Mouse (Mus musculus) mesoderm, embryonic 11.5 days (tissue): Measurements from ENCODE around the gene Idnk.
A peak's percentile ranks its signal among the peaks of the same experiment; 100 is the strongest.
"Not testable (repeated sequence)": the region's sequence is repeated elsewhere in the genome, so short reads cannot be mapped to it uniquely, and the experiment has no call there.

Source experiments
- DNase-seq: peaks from one replicate; pipeline ENCODE4 v3.0.0-alpha.2; 2012; ENCODE audit warnings: low read depth, low spot score

Gene Idnk

DNA sequence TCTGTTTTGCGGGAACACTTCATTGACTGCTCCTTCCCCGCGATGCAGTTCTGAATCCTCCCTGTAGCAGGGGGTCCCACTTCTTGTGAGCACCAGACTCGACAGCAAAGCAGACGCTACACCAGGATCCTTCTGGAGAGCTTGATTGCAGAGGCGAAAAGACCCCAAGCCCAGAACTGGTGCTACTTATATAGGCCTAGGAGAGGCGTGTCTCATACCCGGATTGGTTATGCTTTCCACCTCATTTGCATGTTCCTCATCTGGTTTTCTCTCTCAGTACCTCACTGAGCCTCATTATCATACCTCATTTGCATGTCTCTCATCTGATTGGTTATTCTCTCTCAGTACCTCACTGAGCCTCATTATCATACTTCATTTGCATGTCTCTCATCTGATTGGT, 10.8 kb upstream of the Idnk start:
- DNase-seq: not testable (repeated sequence)

DNA sequence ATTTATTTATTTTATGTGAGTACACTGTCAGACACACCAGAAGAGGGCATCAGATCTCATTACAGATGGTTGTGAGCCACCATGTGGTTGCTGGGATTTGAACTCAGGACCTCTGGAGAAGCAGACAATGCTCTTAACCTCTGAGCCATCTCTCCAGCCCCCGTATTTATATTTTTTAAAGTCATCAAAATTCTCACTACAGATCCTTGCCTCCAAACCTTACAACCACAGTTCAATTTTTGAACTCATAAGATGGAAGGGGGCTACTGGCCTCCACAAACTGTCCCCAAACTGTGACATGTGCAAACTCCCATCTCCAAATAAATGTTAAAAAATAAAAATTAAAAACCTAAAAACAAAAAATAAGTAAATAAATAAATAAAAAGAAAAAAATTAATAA, 9.7 kb upstream of the Idnk start:
- DNase-seq: no peak

DNA sequence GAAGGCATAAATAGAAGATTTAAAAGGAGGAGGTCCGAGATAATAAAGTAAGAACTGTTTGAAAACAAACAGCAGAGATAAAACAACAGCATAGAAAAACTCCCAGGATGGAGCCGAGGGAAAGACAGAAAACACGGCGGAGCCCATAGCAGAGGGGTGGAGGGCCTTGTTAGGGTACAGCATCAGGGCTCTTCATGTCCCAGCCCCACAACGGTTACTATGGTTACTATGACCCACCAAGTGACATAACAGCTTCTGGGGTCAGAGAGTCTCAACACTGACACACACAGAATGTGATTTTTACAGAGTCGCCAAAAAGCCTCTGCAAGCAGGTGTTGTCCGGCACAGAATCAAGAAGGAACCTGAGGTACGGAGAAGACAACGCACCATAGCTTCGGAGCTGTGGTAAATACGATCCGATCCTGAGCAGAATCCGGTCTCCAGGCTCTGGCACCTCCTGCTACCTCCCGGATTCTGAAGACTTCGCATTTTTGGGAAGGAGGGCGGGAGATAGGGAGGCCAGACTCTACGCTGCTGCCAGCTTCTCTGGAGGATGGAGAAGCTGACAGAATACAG, 9.1 kb upstream of the Idnk start:
- DNase-seq: peak; percentile 85

DNA sequence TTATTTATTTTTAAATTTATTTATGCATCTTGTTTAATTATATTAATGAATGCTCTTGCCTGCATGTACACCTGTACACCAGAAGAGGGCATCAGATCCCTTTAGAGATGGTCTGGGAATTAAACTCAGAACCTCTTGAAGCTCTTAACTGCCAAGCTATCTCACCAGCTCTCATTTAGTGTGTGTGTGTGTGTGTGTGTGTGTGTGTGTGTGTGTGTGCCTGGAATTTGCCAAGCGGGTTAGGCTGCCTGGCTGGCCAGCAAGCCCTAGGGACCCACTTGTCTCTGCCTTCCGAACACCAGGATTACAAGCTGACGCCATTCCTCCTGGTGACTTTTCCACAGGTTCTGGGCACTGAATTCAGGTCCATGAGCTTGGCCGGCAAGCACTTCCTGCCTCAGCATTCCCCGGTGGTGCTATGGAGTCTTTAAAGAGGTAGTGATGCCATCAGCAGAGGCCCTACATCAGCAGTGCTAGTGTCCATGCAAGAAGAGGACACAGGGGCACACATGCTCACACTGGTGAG, 8.4 kb upstream of the Idnk start:
- peak; percentile 37 for DNase-seq

DNA sequence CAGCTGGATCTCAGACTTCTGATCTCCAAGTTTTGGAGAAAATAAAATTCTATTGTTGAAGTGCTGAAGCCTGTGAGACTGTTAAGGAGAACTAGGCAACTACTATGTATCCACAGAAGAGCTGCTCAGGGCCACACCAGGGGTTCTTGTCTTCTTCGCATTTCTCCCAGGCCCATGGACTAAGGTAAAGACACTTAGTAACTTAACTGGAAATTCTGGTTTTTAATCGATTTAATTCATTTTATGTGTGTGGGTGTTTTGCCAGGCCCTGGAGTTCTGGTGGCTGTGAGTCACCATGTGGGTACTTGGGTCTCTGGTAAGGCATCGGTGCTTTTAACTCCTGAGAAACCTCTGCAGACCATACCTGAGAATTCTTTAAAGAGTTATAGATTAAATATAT, 7.8 kb upstream of the Idnk start:
- DNase-seq: no peak

DNA sequence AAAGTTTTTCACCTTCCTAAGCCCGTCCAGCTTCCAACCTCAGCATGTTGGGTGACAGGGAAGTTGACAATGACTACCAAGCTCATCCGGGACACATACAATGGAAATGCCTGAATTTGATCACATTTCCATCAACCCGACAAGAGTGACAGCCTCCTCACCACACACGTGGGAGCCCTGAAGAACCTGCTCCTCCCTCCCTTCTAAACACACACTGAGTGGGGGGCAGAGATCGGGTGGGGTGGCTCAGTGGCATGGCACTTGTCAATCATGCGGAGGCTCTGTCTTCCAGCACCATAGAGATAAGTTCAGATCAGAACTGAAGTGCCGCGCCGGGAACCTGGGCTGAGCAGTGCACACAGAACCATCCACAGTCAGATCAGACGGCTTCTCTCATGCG, 7.0 kb upstream of the Idnk start:
- no peak for DNase-seq

DNA sequence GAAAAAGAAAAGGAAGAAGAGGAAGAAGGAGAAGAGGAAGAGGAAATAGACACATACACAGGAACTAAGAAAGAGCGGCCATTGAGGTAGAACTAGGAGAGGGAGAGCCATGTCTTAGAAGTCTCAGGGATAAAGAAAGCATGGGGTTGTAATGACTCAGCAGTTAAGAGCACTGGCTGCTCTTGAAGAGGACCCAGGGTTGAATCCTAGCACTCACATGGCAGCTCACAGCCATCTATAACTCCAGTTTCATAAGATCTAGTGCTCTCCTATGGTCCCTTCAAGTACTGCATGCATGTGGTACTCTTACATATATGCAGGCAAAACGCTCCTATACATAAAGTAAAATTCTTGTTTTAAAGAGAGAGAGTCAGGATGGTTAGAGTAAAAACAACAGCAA, 1.4 kb upstream of the Idnk start:
- DNase-seq: no peak

DNA sequence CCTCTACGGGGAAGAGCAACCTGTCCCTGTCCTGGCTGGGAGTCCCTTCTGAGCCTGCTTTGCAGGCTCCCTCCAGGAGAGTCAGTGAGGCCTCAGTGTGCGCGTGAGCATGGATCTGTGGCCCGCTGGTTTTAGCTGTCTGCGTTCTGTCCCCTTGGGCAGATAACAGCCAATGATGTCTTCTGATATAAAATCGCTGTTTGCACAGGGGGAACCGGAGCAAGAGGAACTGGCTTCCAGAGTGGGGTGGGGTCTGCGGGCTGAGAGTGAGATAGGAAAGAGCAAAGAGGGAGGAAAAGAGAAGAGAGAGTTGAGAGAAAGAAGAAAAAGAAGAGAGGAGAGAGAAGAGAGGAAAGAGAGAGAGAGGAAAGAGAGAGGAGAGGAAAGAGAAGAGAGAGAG, 413 bp upstream of the Idnk start:
- DNase-seq: no peak

DNA sequence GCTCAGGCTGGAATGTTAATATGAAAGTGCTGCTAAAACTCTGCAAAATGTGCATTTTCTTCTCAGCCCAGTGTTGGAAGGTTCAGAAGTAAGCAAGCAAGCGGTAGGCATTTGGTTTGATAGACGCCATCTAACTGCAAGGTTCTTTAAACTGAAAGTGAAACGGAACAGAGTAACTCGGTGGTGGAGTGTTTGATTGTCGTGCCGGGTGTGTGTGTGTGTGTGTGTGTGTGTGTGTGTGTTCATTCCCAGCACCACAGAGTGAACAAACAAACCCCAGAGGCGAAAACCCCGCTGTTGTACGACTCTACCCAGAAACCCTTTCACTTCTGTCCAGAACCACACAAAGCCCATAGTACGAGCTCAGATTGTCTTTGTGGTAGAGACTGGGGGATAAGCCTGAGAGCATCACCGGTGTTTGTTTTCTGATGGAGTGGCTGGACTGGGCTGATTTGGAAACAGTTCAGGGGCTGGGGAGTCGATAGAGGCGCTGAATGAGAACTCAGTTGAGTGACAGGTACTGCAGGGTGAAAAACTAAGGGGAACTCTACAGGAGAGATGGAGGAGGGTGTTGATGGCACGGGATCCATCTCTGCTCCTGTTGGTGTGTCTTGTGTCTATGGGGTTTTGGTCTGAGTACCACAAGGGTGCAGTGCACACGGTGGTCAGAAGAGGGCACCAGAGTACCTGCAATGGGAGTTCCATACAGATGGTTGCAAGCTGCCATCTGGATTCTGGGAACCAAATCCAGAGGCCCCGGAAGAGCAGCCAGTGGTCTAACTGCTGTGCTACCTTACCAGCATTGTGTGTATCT, 857 bp downstream of the Idnk start:
- peak; percentile 94 for DNase-seq

DNA sequence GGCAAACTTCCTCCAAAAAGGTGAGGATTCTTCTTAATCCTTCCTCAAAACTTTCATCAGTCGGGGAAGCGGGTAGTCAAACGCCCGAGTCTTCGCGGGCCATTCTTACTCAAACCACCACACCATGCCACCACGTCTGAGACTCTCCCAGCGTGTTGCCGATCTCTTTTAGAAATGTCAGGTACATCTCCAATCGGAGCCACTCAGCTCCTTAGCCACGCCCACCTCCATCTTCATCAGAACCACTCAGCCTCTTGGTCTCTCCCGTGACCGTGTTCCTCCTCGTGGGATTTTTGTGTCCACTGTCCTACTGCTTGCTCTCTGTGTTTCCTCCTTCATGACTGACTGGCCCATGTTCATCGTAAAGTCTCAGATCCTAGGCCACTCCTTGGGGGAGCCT, 3.3 kb downstream of the Idnk start:
- DNase-seq: no peak

DNA sequence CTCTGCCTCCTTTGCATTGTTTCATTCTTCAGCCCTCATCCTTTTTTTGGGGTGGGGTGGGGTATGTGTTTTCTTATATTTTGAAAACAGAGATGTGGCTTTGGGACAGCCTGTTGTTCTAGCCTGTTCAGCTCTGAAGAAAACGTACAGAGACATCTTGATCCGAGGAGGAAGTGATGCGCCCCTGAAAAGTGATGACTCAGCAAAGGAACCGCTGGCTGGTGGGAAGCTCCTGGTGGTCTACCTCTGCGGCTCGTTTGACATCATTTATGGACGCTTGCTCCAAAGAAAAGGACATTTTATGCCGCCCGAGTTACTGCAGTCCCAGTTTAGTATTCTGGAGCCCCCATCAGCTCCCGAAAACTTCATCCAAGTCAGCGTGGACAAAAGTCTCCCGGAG, 5.9 kb downstream of the Idnk start:
- no peak for DNase-seq

DNA sequence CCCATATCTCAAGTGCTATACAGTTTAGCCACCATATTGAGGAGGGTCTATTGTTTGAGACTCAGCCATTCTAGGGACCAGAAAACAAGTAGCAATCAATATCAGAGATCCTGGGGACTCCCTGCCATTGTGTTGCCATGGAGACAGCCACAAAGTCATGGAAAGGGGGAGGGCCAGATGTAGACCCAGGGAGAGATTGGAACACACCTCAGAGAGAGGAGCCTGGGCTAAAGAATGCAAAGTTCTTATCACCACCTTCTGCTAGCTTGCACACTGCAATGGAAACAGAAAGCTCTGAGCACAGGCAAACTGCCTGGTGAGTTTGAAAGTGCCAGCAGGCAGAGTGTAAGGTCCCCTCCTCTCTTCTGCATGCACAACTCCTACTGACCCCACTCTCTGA, 10.7 kb downstream of the Idnk start:
- no peak for DNase-seq

DNA sequence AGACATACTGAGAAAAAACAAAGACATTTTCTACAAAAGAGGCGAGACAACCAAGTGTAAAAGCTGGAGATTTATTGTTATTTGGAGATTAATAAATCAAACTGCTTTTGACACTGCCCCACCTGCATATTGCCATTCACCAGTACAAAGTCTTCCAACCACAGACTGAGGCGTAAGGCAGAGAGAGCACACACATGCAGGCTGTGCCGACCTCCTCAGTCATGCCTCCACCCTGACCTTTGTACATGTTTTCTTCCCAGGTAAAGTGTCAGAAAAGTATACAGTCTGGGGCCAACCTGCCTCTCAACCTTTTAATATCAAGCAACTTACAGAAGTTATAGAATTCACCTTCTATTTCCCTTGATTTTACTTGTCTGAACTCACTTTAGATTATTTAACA, 18.7 kb downstream of the Idnk start:
- DNase-seq: no peak

DNA sequence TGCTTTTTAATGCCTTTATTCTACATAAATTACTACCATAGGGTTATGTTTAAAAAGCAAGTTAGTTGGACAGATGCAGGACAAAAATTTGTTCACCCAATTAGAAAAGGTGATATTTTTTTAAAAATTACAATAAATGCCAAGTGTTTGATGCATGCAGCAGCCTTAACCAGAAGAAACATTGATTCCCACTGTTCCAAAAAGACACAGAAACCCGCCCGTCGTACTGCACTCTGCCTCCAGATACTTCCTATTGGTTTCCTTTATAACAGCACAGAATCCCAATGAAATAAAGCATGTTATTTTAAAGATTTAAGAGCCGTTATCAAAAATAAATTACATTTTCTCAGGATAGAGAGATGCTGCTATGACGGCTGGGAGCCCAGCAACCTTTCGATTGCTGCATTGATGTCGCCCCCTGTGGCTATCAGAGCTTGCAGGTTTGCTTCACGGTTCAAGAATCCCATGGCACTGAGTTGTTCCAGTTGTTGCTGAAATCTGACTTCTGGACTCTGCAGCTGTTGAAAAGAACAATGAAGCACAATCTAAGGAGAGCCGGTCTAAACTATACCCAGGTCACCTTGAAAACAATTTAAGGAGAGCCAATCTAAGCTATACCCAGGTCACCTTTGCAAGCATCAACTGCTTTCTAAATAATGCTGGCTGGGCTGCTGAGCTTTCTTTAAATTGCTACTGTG, 20.2 kb downstream of the Idnk start:
- DNase-seq: no peak

DNA sequence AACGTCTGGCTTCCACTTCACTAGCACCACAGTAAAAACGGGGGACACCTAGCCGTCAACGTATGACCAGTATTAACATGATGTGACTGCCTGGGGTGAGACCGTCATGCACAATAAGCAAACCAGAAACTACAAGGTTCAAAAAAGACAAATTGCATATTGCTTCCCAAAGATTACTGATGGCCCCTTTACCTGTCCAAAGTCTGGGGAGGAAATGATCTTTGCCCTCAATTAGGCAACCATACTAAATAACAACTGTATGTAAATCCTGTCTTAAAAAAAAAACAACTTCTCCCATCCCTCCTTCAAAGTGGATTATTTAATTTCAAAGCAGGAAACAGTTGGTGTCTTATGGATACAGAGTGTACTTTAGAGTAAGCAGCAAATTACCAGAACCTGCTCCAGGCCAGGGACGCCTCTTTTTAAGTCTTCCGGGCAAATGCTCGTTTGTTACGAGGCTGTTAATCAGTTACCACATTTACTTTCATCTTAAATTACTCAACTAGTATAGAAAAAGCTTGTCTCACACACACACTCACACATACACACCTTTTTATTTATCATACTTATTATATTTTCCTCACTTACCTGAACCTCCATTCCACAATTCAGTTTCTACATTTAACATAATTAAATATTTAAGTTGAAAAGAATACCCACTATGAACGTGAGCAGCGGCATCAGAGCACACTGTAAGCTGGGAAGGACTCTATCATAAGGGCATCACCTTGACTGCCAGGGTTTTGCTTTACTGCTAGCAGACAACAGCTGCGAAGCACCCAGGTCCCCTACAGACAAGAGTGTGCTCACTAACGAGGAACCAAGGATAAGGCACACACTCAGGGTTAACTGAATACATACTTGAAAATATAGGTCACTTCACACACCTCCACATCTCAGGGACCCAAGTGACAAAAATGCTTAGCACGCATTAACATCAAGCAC, 24.4 kb downstream of the Idnk start:
- no peak for DNase-seq

DNA sequence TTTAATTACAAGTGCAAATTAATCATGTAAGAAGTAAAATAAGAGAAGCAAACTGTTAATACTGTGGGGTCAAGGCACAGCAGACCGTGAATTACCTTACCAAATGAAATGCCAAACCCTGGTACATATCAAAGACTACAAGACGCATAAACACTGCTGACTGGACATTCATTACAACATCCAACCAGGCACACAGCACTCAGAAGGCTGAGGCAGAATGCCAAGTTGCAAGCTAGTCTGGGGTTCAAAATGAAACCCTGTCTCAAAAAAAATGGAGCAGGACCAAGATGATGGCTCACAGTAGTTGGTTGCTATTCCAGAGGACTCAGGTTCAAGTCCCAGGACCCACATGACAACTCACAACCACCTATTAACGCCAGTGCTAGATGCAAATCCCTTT, 26.7 kb downstream of the Idnk start:
- DNase-seq: no peak

DNA sequence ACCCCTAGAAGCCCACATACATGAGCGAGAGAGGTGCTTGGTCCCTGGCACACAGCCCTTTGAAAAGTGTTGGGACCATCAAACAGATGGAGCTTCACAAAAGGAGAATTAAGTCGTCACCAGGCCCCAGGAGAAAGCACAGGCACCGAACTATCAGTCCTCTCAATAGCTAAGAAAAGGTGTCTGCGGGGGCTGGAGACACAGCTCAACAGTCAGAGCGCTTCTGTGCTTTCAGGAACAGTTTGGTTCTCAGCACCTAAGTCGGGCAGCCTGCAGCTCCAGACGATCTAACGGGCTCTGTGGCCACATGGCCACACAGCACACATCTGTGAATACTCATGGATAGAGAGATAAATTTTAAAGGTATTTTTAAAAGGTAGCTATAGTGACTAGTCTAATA, 28.8 kb downstream of the Idnk start:
- DNase-seq: no peak

DNA sequence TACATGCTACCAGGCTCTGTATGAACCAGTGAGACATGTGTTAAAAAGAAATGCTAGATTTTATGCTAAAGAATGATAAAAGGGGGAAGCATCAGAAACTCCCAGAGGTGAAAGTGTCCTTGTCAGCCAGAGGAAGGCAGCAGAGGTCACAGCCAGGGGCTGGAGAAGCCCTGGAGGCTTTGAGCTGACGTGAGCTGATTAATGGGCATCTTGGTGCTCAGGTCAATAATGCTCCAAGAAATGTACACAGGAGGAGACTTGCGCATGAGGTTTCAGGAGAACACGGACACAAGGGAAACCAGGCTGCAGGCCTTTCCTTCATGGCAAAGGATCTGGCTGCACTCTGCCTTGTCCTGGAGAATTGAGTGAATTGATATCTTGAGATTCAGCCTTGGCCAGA, 30.3 kb downstream of the Idnk start:
- DNase-seq: no peak

DNA sequence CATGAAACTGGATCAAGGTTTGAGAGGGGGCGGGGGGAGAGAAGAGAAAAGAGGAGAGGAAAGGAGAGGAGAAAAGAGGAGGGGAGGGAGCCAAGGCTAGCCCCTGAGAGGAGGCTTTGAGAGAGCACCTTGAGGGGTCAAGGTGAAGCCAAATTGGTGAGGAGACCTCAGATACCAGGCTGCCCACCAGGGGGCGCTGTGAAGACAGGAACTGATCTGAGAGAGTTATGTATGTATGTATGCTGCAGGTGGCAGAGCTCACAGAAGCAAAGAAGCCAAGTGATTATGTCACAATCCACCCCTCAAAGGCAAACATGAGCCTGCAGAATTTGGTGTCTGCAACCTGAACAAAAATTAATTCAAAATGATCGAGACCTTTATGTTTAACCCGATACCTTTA, 31.0 kb downstream of the Idnk start:
- peak; percentile 84 for DNase-seq

DNA sequence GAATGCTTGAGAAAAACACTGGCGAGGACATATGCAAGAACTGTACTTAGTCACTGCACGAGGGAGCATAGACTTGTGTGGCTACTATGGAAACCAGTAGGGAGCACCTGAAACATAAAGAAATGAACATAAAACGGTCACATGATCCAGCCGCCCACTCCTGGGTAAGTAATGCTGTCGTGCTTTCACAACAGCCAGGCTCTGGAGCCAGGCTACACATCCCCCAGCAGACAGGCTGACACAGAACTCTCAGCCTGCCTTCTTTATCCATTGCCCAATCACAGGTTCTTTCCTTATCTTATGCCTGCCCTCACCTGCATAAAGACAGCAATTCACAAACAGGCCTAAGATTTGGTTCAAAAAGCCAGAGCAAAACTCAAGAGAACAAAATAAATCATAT, 32.0 kb downstream of the Idnk start:
- DNase-seq: no peak

DNA sequence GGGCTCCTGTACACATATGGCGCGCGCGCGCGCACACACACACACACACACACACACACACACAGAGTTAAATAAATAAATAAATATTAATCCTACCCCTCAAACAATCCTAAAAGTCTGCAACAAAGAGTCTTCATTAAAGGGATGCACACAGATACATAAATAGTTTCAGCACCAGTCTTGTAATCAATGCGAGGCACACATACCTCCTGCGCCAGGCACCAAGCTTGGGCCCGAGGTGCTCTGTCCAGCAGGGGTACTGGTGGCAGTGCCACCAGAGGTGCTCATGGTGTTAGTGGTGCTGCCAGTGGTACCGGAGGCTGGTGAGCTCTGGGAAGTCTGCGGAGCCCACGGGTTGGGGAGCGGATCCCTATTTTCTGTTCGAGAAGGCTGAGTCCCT, 34.1 kb downstream of the Idnk start:
- no peak for DNase-seq

DNA sequence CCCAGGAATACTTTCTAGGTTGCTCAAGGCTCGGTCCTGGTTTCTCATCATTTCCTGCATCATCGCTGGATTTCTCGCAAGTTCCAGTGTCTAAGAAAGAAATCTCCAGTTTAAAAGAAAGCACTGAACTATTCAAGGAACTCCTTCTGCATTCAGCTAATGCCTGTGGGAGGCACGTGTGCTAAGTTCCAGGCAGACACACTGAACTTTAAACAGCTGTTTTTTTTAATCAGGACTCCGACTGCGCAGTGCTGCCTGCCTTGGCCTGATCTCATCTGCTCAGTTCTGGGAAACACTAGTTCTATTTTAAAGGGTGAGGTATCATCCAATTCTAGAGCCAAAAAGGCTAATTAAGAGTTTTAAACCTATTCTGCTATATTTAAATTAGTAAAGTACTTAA, 34.7 kb downstream of the Idnk start:
- no peak for DNase-seq
